9 mouse cellular contexts compared by ENCODE assay signal in the genomic region with DNA sequence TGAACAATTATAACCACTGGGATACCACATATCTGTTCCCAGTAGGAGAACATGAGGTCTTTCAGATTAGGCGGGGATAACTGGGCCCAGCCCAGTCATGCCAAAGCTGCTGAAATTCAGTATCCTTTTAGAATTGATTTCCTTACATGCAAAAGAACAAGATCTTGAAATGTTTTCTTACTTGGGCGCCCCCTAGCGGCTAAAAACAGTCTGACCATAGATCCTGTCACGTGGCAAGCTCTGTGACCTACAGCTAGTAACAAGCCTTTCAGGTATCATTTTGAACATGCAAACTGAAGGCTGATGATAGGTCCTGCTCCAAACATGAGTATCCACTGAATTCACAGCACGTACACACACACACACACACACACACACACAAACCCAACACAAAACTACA. TPM values are rescaled to one million over a fixed set of nuclear protein-coding genes. Genes with fewer than 3 reads are reported as not detected.
A peak's percentile ranks its signal among the peaks of the same experiment; 100 is the strongest.
DNase-seq lines count a peak whose midpoint lies in the region; ATAC-seq and TF ChIP-seq lines count a peak whose summit lies in the region.
"Had no signal": no experiment of that assay in that cellular context is flagged by ENCODE, and none has a peak within 500 bp of the region (broad histone marks: within the 10 kb centered on the region; RNA-seq: fewer than 3 reads in every experiment).

No protein-coding gene starts in this region.

- no peak overlapping the region for H3K27ac ChIP-seq in small intestine, adult 2 months (ENCODE audit: insufficient read depth, low read depth, low read length)
- H3K27ac ChIP-seq: heart, embryonic 15.5 days had no signal

- TF ChIP-seq POLR2A in brain, embryonic 14.5 days (IDR thresholded peaks at IDR 0.05; ENCODE audit: borderline replicate concordance, extremely low read depth, insufficient read depth, insufficient read length, poor library complexity, severe bottlenecking): no peak
- no peak for TF ChIP-seq POLR2A in lung, adult 2 months (IDR thresholded peaks at IDR 0.05; ENCODE audit: borderline replicate concordance, extremely low read depth, low read depth, low read length)
- TF ChIP-seq POLR2A in small intestine, adult 2 months (IDR thresholded peaks at IDR 0.05; ENCODE audit: low read depth, low read length): no peak

- TF ChIP-seq CTCF in brain, embryonic 14.5 days (IDR thresholded peaks at IDR 0.05; ENCODE audit: borderline replicate concordance, extremely low read depth, insufficient read depth, insufficient read length): peak; percentile 58; the same call in 1 of the 2 replicates
- 0 out of 2 replicates have a peak, but pooled peaks have one; percentile 22 for TF ChIP-seq CTCF in lung, adult 2 months (IDR thresholded peaks at IDR 0.05; ENCODE audit: insufficient read depth, low read length)
- peak; percentile 27; the same call in 1 of the 2 replicates for TF ChIP-seq CTCF in small intestine, adult 2 months (IDR thresholded peaks at IDR 0.05; ENCODE audit: extremely low read depth, insufficient read length, insufficient replicate concordance, low read depth, low read length)

- peaks cover 2% of the 10 kb centered on the region; the same call in 1 of the 2 replicates for H3K4me1 ChIP-seq in lung, adult 2 months (ENCODE audit: control insufficient read depth, insufficient read depth, low read length)
- H3K4me1 ChIP-seq in small intestine, adult 2 months (ENCODE audit: control insufficient read depth, insufficient read depth, insufficient read length, low read length): peaks cover 3% of the 10 kb centered on the region; the same call in 1 of the 2 replicates
- H3K4me1 ChIP-seq: heart, embryonic 15.5 days had no signal

- ATAC-seq in megakaryocyte-erythroid progenitor cell, adult 5-6 weeks (replicated peaks; ENCODE audit: low FRiP score, low TSS enrichment, poor library complexity, severe bottlenecking): no peak

- peak; percentile 41 for DNase-seq in 3134 (ENCODE audit: extremely low read depth, insufficient read length, low spot score)
- DNase-seq in CD4-positive helper T cell, adult 2 months (ENCODE audit: low read depth, low spot score): peak; percentile 85
- peak; percentile 84 for DNase-seq in brain, embryonic 14.5 days (ENCODE audit: low read depth)
- peak; percentile 57 to 73 for DNase-seq in frontal cortex, postnatal 14 days (ENCODE audit: low spot score in 2 of 2)
- peak; percentile 85 to 86 for DNase-seq in kidney, postnatal 4 days
- DNase-seq in lung, adult 2 months: peak; percentile 69

- 16% methylated on average over 5 of the region's 5 CpGs for WGBS in lung, adult 2 months
- WGBS in small intestine, adult 2 months: 6% methylated on average over 5 of the region's 5 CpGs

- H3K27me3 ChIP-seq in small intestine, adult 2 months (ENCODE audit: control insufficient read depth, insufficient read depth, low read length): no peaks in the 10 kb centered on the region

- H3K4me3 ChIP-seq in lung, adult 2 months (replicated peaks; ENCODE audit: extremely low read depth, low read depth, low read length): no peak overlapping the region
- H3K4me3 ChIP-seq in small intestine, adult 2 months (ENCODE audit: low read depth, low read length): no peak overlapping the region
- H3K4me3 ChIP-seq: heart, embryonic 15.5 days had no signal

- no peaks in the 10 kb centered on the region for H3K36me3 ChIP-seq in small intestine, adult 2 months (ENCODE audit: control insufficient read depth, insufficient read depth, low read length)
- H3K36me3 ChIP-seq: heart, embryonic 15.5 days had no signal

RNA-seq across cellular contexts. Expression of a gene that starts 7.1 kb away (rescaled TPM):
- 160 and 180 TPM in 2 replicates for polyA plus RNA-seq in brain, embryonic 14.5 days (2012; rRNA removed)
- polyA plus RNA-seq in lung, adult 2 months (2012; rRNA removed): 3.7 and 5.8 TPM in 2 replicates
- polyA plus RNA-seq in small intestine, adult 2 months (2012; rRNA removed): 2.4 and 3.2 TPM in 2 replicates
- 0.52 TPM in 1 of 2 replicates, not detected in the other for total RNA-seq in megakaryocyte-erythroid progenitor cell, adult 5-6 weeks (2014; fragmentation: Nextera tagmentation)
- 0.72 TPM in 1 of 2 replicates, not detected in the other for total RNA-seq in megakaryocyte-erythroid progenitor cell, adult 5-6 weeks (2017)

RNA-seq across cellular contexts. Expression of a gene that starts 11.7 kb away (rescaled TPM):
- 3.3 and 3.4 TPM in 2 replicates for polyA plus RNA-seq in brain, embryonic 14.5 days (2012; rRNA removed)
- 21.7 and 25.0 TPM in 2 replicates for polyA plus RNA-seq in lung, adult 2 months (2012; rRNA removed)
- 10.3 and 13.0 TPM in 2 replicates for polyA plus RNA-seq in small intestine, adult 2 months (2012; rRNA removed)
- 4.7 and 7.8 TPM in 2 replicates for total RNA-seq in megakaryocyte-erythroid progenitor cell, adult 5-6 weeks (2014; fragmentation: Nextera tagmentation)
- 0.99 and 1.7 TPM in 2 replicates for total RNA-seq in megakaryocyte-erythroid progenitor cell, adult 5-6 weeks (2017)

RNA-seq across cellular contexts. Expression of a gene that starts 25.8 kb away (rescaled TPM):
- polyA plus RNA-seq in brain, embryonic 14.5 days (2012; rRNA removed): 42.9 and 51.1 TPM in 2 replicates
- polyA plus RNA-seq in lung, adult 2 months (2012; rRNA removed): 208 and 264 TPM in 2 replicates
- polyA plus RNA-seq in small intestine, adult 2 months (2012; rRNA removed): 99.6 and 138 TPM in 2 replicates
- 82.2 and 98.3 TPM in 2 replicates for total RNA-seq in megakaryocyte-erythroid progenitor cell, adult 5-6 weeks (2014; fragmentation: Nextera tagmentation)
- 26.5 and 29.9 TPM in 2 replicates for total RNA-seq in megakaryocyte-erythroid progenitor cell, adult 5-6 weeks (2017)

RNA-seq across cellular contexts. Expression of a gene that starts 35.7 kb away (rescaled TPM):
- polyA plus RNA-seq in brain, embryonic 14.5 days (2012; rRNA removed): 0.14 and 0.21 TPM in 2 replicates
- 12.3 and 17.2 TPM in 2 replicates for polyA plus RNA-seq in lung, adult 2 months (2012; rRNA removed)
- polyA plus RNA-seq in small intestine, adult 2 months (2012; rRNA removed): 0.90 and 1.5 TPM in 2 replicates
- 0.17 TPM in 1 of 2 replicates, not detected in the other for total RNA-seq in megakaryocyte-erythroid progenitor cell, adult 5-6 weeks (2014; fragmentation: Nextera tagmentation)
- total RNA-seq in megakaryocyte-erythroid progenitor cell, adult 5-6 weeks (2017): not detected in 2 replicates

RNA-seq across cellular contexts. Expression of a gene that starts 38.5 kb away (rescaled TPM):
- polyA plus RNA-seq in brain, embryonic 14.5 days (2012; rRNA removed): 0.15 and 0.36 TPM in 2 replicates
- polyA plus RNA-seq in lung, adult 2 months (2012; rRNA removed): 0.08 and 0.11 TPM in 2 replicates
- 0.03 and 0.04 TPM in 2 replicates for polyA plus RNA-seq in small intestine, adult 2 months (2012; rRNA removed)
- not detected in 2 replicates for total RNA-seq in megakaryocyte-erythroid progenitor cell, adult 5-6 weeks (2014; fragmentation: Nextera tagmentation)
- not detected in 2 replicates for total RNA-seq in megakaryocyte-erythroid progenitor cell, adult 5-6 weeks (2017)
- polyA plus RNA-seq: heart, embryonic 15.5 days had no signal

Comparison
In these comparisons a context has a peak if more than half of its experiments do, and no peak if none do; other contexts are left out.
1. RNA of a gene that starts 7.1 kb away (polyA plus RNA-seq): 160 to 180 TPM in brain, embryonic 14.5 days; 3.7 to 5.8 TPM in lung, adult 2 months and 2.4 to 3.2 TPM in small intestine, adult 2 months; every median in the first group is over 10 times any median in the second.
2. Peak in every context shown above with its lines, with median percentiles within 50 percentile points of each other: DNase-seq and CTCF ChIP-seq.